Mouse (Mus musculus) adrenal gland, postnatal 4 days (tissue): ENCODE results near the gene Mtfr2. TPM values are rescaled to one million over a fixed set of nuclear protein-coding genes. Genes with fewer than 3 reads are reported as not detected.

Source experiments
- DNase-seq, 2 experiments: peaks; one replicate each; pipeline ENCODE4 v3.0.0; 2021 to 2022; ENCODE audit warnings: low spot score in 2 of 2, mixed read lengths in 2 of 2
- total RNA-seq, 2 experiments: library from RNA; stranded (reverse); gene quantifications; 2 replicates each; pipeline ENCODE4 v1.2.3; 2021

Gene Mtfr2
- total RNA-seq, 2 experiments from 2014 or later, result 3.3 to 3.5 TPM

DNA sequence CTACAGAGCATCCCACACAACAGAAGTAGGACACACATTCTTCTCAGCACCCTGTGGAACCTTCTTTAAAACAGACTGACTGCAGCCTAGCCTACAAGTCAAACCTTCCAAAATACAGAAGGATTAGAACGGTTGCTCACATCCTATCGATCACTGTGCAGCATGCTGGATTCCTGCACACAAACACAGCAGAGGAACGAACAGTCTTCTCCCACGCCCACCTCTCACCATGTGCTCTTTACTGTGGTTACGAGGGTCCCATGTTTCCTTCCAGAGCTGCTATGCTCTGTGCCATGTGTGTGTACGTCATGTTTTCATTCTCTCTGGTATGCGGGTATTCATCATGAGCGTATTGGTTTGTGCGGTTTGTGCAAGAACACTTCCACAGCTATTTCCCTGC lies 30.1 kb downstream of the Mtfr2 start:
- no peak for DNase-seq

DNA sequence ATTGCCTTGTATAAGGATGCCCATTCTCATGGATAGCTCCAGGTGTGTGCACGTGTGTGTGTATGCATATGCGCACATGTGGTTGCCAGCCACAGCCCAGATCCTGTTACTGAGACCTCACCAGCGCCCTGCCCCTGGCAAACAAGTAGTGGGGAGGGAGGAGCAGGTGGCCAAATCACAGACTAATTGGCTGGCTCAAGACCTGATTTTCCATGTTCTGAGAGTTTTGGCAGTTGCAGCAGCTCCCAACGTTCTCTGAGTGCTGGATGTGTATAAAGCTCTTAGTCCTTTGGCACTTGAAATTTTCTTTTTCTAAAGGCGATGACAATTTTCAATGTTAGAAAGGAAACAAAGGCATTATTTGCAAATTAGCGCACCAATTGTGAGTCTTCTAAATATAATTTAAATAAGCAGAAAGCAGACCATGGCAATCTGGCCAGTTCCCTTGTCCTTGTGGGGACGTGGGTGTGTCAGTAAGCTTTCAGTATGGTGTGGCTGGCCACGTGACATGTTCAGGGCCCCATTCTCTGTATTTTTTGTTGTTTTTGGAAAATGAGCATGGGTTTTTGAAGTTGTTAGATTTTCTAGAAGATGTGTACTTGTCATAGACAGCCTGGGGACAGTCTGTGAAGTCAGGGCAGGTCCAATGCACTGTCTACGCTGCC lies 31.6 kb downstream of the Mtfr2 start:
- no peak for DNase-seq

DNA sequence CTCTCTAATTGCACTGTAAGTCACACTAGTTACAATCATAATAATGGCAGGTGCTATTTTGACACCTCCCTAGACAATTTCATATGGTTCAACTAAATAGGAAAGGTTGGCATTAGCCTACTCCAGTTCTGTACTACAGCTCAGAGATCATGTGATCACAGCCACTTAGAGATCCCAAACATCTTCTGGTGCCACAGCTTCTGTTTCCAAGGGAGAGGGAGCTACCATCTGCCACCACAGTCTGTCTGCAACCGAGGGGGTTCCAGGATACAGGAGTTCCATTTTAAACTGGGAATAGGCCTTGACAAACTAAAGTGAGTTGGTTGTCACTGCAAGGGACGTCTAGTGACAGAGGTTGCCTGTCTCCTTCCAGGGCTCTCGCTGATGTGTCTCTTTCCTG lies 33.2 kb downstream of the Mtfr2 start:
- no peak for DNase-seq

DNA sequence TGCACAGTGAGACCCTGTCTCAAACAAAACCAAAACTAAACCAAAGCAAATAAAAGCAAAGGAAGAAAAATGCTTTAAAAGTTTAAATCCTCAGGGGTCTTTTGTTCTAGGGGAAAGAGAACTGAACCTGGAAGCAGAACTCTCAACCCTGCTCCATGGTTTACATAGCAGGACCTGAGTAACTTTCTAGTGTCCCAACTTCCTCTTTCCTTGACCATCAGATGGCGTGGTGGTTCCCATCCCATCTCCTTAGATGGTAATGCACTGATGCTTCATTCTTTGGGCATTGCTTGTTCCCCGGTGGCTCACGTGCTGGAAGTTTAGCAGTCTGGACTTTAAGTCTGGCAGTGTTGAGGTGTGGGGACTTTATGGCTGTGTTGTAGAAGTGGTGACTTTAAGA lies 33.8 kb downstream of the Mtfr2 start:
- no peak for DNase-seq

GRCm38 (mm10) chr10:20382807-20383419 lies 35.3 kb downstream of the Mtfr2 start:
- DNase-seq, result no peak

DNA sequence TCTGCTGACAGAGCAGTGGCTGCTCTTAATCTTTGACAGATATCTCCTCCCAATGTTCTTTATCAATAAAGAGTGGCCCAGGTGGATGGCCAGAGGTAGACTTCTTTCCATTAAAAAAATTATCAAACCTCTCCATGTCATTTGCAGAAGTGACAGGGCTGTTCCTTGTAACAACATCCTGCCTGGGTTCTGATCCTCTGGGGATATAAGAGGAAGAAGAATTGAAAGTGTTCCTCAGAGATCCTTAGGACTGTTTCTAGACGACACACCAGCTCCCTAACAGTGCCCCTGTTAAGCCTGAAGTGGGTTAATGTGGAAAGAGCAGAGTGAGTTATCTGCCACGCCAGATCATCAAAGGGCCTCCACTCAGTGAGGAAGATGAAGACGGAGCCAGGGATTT lies 43.0 kb downstream of the Mtfr2 start:
- DNase-seq, result no peak

- DNase-seq, result no peak
Observed at GRCm38 (mm10) chr10:20394815-20395214, 47.2 kb downstream of the Mtfr2 start.

- DNase-seq, result no peak
Observed at GRCm38 (mm10) chr10:20395778-20396177, 48.2 kb downstream of the Mtfr2 start.

DNA sequence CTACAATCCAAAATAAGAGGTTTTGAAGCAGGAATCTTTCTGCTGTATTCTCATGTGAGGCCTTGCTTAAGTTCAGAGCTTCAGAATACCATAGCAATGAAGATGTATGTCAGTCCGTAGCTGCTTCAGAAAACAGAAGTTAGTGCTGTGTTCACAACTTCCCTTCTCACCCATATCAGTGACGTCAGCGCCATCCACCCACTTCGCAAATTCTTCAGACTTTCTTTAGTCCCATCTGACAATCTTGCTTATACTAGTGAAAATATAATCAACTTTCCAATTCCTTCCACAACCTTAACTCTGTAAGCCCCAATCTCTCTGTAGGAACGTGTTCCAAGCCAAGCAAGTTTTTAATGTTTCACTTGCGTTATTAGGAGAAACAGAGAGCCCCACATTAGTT lies 50.7 kb downstream of the Mtfr2 start:
- no peak for DNase-seq

- no peak for DNase-seq
Observed at GRCm38 (mm10) chr10:20398641-20399390, 51.2 kb downstream of the Mtfr2 start.

- no peak for DNase-seq
Observed at GRCm38 (mm10) chr10:20400406-20400805, 52.8 kb downstream of the Mtfr2 start.

- DNase-seq, result no peak
Observed at GRCm38 (mm10) chr10:20402941-20403340, 55.4 kb downstream of the Mtfr2 start.

- DNase-seq, result no peak
Observed at GRCm38 (mm10) chr10:20405471-20405870, 57.9 kb downstream of the Mtfr2 start.

GRCm38 (mm10) chr10:20408336-20408735 lies 60.8 kb downstream of the Mtfr2 start:
- no peak for DNase-seq

- no peak for DNase-seq
Observed at GRCm38 (mm10) chr10:20409181-20409580, 61.6 kb downstream of the Mtfr2 start.

Other genes starting within 250 kb of the Mtfr2 start
- gene Map7, start 199.3 kb upstream of the Mtfr2 start, total RNA-seq, result 10 to 100 TPM; 34.3 to 44.6 TPM
- gene Bclaf1, start 35.3 kb upstream of the Mtfr2 start, total RNA-seq, result 100 to 1,000 TPM; 182 to 204 TPM